Mouse (Mus musculus) liver, embryonic 14.5 days (tissue): ENCODE results near the gene Qpct.
"Not testable (repeated sequence)": the region's sequence is repeated elsewhere in the genome, so short reads cannot be mapped to it uniquely, and the experiment has no call there.

ENCODE experiments used
- CTCF ChIP-seq: IDR thresholded peaks from 2 replicates; pipeline ENCODE4 v1.5.1; 2016; ENCODE audit warnings: antibody characterized with exemption, low read depth, control low read depth
- EP300 ChIP-seq: IDR thresholded peaks from 2 replicates; pipeline ENCODE4 v1.6.1; 2016; ENCODE audit warnings: antibody characterized with exemption, low read depth

GRCm38 (mm10) chr17:79115248-79115647 is 63.5 kb downstream of the Qpct start:
- TF ChIP-seq CTCF, EP300: not testable (repeated sequence)
